Mouse (Mus musculus) liver, adult 2 months (tissue): ENCODE measurements around the gene C1qb. TPM values are rescaled to one million over a fixed set of nuclear protein-coding genes. Genes with fewer than 3 reads are reported as not detected.

Experiments
- DNase-seq: peaks from one replicate; pipeline ENCODE4 v3.0.0-alpha.2; 2011; ENCODE audit warnings: low read depth, low spot score; ENCODE audit errors: extremely low read depth
- H3K27ac ChIP-seq: fragments of 200-500 bp; replicated peaks from 2 replicates; pipeline ENCODE4 v1.5.1; 2012; ENCODE audit warnings: low read depth, mild to moderate bottlenecking, control low read depth, inconsistent platforms, low read length; ENCODE audit not compliant: insufficient read depth
- H3K27me3 ChIP-seq: fragments of 200-500 bp; 2 replicates; pipeline ENCODE4 v1.6.1; 2012; ENCODE audit warnings: mild to moderate bottlenecking, moderate library complexity, low read length, inconsistent platforms; ENCODE audit not compliant: control insufficient read depth, insufficient read depth
- H3K36me3 ChIP-seq: fragments of 200-500 bp; 2 replicates; pipeline ENCODE4 v1.6.1; 2012; ENCODE audit warnings: low read length, inconsistent platforms; ENCODE audit not compliant: control insufficient read depth, insufficient read depth
- H3K4me1 ChIP-seq: fragments of 200-500 bp; 2 replicates; pipeline ENCODE4 v1.6.1; 2011; ENCODE audit warnings: low read length; ENCODE audit not compliant: control insufficient read depth, insufficient read depth
- H3K4me3 ChIP-seq: fragments of 200-500 bp; 2 replicates; pipeline ENCODE4 v1.5.1; 2011; ENCODE audit warnings: low read depth, mild to moderate bottlenecking, control low read depth, low read length, moderate library complexity; ENCODE audit not compliant: insufficient read depth
- H3K79me2 ChIP-seq: fragments of 200-500 bp; 2 replicates; pipeline ENCODE4 v1.6.1; 2012; ENCODE audit warnings: inconsistent platforms, mild to moderate bottlenecking, low read length, moderate library complexity; ENCODE audit not compliant: control insufficient read depth, insufficient read depth
- H3K9ac ChIP-seq: fragments of 200-500 bp; 2 replicates; pipeline ENCODE4 v1.6.1; 2012; ENCODE audit warnings: low read depth, mild to moderate bottlenecking, control low read depth, inconsistent platforms, low read length
- CTCF ChIP-seq: fragments of 200-500 bp; IDR thresholded peaks from 2 replicates; pipeline ENCODE4 v1.5.1; 2011; ENCODE audit warnings: low read depth, low read length, control low read depth
- POLR2A ChIP-seq: fragments of 200-500 bp; IDR thresholded peaks from 2 replicates; pipeline ENCODE4 v1.6.1; 2011; ENCODE audit warnings: low read length, control low read depth; ENCODE audit not compliant: insufficient read depth; ENCODE audit errors: extremely low read depth
- WGBS: fragments of 180-500 bp; shearing (Covaris S2); methylation state at CpG from one replicate; pipeline ENCODE4 v1.1.7; 2018; 5-methylcytosine and 5-hydroxymethylcytosine counted together
- polyA plus RNA-seq: library from polyadenylated mRNA; depleted of rRNA; stranded (reverse); fragments of >200 nt; gene quantifications from 2 replicates; pipeline ENCODE4 v1.2.3, GENCODE M21; 2012; rRNA removed
- total RNA-seq: library from RNA; depleted of rRNA; stranded (reverse); fragments of >200 nt; gene quantifications from 2 replicates; pipeline ENCODE4 v1.2.3, GENCODE M21; 2014; rRNA removed

C1qb gene
- 64.7 and 68.4 TPM in 2 replicates for total RNA-seq
- 56.7 and 88.8 TPM in 2 replicates for polyA plus RNA-seq

DNA sequence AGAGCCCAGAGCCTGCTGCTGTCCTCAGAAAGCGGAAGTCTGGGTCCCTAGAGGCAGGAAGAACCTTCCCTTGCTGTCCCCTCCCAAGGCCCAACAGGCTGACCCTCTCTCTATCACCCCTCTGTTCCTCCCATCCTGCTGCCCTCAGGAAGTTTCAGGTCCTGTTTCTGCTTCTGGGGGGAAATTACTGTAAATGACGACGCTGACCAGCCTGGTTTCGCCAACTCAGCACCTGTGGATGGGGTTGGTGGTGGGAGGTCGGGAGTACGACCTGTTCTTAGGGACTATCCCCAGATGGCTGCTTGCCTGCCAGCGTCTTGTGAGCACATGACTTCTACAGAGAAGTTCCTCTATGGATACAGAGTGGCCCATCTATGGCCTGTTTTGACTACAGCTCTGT lies at the start of gene C1qb:
C1qb (minus strand) TSS at position 87 of the 400 bp plus-strand sequence.
- Histone ChIP-seq H3K4me1 (no peaks in the 10 kb centered on the region), H3K79me2 (no peaks in the 10 kb centered on the region), H3K9ac (peak within 1 kb of the TSS; percentile 3; the same call in 1 of the 2 replicates), H3K36me3 (no peaks in the 10 kb centered on the region), H3K27ac (peak within 1 kb of the TSS; percentile 46), H3K4me3 (peak within 1 kb of the TSS; percentile 23), H3K27me3 (no peaks in the 10 kb centered on the region)
- TF ChIP-seq POLR2A (no peak), CTCF (no peak)
- 73% methylated on average over 7 of the region's 7 CpGs for WGBS
- DNase-seq, result peak; percentile 60

DNA sequence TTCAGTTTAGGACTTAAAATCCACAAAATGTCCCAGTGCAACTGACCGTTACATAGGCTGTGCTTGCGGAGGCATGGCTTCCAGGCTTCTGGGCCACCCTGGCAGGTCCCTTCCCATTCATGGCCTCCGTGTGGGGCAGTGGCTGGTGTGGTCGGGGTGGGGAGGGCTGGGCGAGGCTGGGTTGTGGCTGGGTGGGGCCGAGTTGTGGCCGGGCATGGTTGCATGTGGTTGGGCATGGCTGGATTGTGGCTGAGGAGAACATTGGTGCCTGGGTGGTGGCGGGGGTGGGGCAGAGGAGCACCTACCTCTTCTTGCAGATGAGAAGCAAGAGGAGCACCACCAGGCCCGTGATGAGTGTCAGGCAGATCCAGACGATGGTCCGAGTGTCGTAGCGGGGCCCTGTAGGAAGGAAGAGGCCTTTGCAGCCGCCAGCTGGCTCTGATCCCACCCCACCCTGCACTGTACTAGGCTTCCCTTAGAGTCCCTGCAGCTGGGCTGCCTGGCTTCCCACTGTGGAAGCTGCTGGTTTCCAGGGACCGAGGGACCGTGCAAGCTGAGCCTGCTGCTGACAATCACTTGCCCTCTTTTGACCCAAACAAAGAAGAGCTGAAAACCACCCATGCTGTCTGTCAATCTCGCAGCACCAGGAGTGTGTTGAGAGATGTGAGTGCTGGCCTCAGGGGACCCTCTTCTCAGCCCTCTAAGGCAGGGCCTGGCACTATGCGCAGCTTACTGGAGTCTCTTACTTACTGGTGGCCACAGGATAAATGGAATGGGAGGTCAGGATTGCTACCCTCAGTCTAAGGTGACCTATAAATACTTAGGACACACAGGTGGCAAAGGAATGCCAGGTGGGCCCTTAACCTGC lies 49.0 kb upstream of the C1qb start:
- DNase-seq, result no peak
- Histone ChIP-seq H3K79me2 (no peaks in the 10 kb centered on the region), H3K4me3 (no peak overlapping the region), H3K27ac (no peak overlapping the region), H3K9ac (no peak overlapping the region), H3K27me3 (0 out of 2 replicates have a peak, but pooled peaks cover 2% of the 10 kb centered on the region), H3K4me1 (no peaks in the 10 kb centered on the region), H3K36me3 (no peaks in the 10 kb centered on the region)
- TF ChIP-seq CTCF, result no peak
- TF ChIP-seq POLR2A, result no peak
- WGBS, result 67% methylated on average over 18 of the region's 18 CpGs

DNA sequence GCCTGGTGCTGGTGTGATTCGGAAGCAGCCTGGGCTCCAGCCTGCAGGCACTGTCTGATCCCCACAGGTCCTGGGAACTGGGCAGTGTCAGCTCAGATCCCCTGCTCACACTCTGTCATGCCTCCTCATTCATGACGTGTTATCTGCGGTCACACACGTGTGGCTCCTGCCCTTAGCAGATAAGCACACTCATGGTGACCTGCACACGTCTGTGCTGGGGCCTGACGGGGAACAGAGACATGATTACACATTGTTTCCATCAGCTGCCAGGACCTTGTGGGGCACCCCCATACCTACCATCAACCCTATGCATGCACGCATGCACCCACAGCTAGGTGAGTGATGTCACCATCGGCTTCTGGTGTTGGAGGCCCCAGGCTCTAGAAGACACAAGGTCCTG lies 44.5 kb upstream of the C1qb start:
- Histone ChIP-seq H3K79me2 (no peaks in the 10 kb centered on the region), H3K4me3 (no peak overlapping the region), H3K27ac (no peak overlapping the region), H3K9ac (no peak overlapping the region), H3K4me1 (no peaks in the 10 kb centered on the region), H3K27me3 (0 out of 2 replicates have a peak, but pooled peaks cover 2% of the 10 kb centered on the region), H3K36me3 (no peaks in the 10 kb centered on the region)
- no peak for DNase-seq
- WGBS, result 72% methylated on average over 8 of the region's 8 CpGs
- TF ChIP-seq POLR2A, result no peak
- no peak for TF ChIP-seq CTCF

- Histone ChIP-seq H3K79me2 (no peaks in the 10 kb centered on the region), H3K27me3 (0 out of 2 replicates have a peak, but pooled peaks cover 2% of the 10 kb centered on the region), H3K4me1 (no peaks in the 10 kb centered on the region), H3K4me3 (no peak overlapping the region), H3K36me3 (no peaks in the 10 kb centered on the region), H3K9ac (no peak overlapping the region), H3K27ac (no peak overlapping the region)
- peak; percentile 31 for DNase-seq
- WGBS, result 14% methylated on average over 5 of the region's 5 CpGs
- TF ChIP-seq CTCF, result peak; percentile 40
- TF ChIP-seq POLR2A, result no peak
Measured at GRCm38 (mm10) chr4:136928928-136929327, 42.9 kb upstream of the C1qb start.

DNA sequence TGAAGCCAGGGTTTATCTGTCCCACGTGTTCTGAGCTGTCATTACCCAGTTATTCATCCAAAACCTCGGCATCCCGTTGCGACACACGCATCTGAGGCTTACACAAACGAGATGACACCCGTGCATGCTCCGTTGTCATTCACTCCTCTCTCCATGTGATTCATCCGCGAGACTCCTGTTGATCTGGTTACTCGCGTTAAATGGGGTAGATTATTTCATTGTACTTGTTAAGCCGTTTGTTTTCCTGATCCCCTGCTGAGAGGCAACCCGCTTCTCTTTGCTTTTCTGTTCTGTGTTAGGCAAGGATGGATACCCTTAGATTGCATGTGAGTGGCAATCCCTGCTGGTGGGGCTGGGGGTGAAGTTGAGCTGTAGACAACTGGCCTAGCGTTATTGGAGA lies 39.8 kb upstream of the C1qb start:
- Histone ChIP-seq H3K9ac (no peak overlapping the region), H3K4me1 (no peaks in the 10 kb centered on the region), H3K27me3 (no peaks in the 10 kb centered on the region), H3K36me3 (no peaks in the 10 kb centered on the region), H3K79me2 (no peaks in the 10 kb centered on the region), H3K4me3 (no peak overlapping the region), H3K27ac (no peak overlapping the region)
- 24% methylated on average over 15 of the region's 15 CpGs for WGBS
- DNase-seq, result no peak
- TF ChIP-seq POLR2A (no peak), CTCF (no peak)

DNA sequence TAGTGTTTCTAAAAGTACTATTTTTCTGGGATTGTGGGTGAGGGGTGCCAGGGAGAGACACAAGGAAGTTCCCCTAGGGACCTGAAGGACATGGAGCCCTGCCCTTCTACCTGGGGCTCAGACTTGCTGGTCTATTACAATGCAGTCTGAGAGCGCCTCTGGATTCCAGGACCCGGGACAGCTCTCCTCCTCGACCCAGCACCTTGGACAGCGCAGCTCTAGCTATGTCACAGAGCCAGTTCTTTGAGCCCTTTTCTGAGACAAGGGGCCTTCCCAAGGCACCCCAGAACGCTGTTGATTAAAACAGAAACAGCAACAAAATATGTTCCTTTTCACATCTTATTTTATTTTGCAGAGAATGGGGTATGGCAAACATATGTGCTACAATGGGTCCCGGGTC lies 38.5 kb upstream of the C1qb start:
- H3K9ac ChIP-seq, result no peak overlapping the region
- no peaks in the 10 kb centered on the region for H3K4me1 ChIP-seq
- 8% methylated on average over 6 of the region's 6 CpGs for WGBS
- H3K4me3 ChIP-seq, result no peak overlapping the region
- DNase-seq, result peak; percentile 7
- TF ChIP-seq CTCF (no peak), POLR2A (no peak)
- no peaks in the 10 kb centered on the region for H3K36me3 ChIP-seq
- H3K27ac ChIP-seq, result no peak overlapping the region
- no peaks in the 10 kb centered on the region for H3K27me3 ChIP-seq
- no peaks in the 10 kb centered on the region for H3K79me2 ChIP-seq
